Mouse (Mus musculus) MEL (cell line): Measurements from ENCODE around the gene Zfp598.

Source experiments
- CHD2 ChIP-seq: IDR thresholded peaks from 2 replicates; pipeline ENCODE4 v1.6.1; 2011; ENCODE audit warnings: low read length, improper control_type of control experiment
- CTCF ChIP-seq, 3 experiments: IDR thresholded peaks in 2 of 3; conservative IDR thresholded peaks in 1 of 3; 2 replicates each; pipeline ENCODE4 v1.5.1; 2011 to 2012; ENCODE audit warnings: low read length in 3 of 3, low read depth in 2 of 3, mild to moderate bottlenecking in 2 of 3, improper control_type of control experiment in 1 of 3, inconsistent platforms in 1 of 3, mixed read lengths in 1 of 3, moderate library complexity in 1 of 3; ENCODE audit not compliant: control insufficient read depth in 1 of 3, insufficient read depth in 1 of 3, poor library complexity in 1 of 3, severe bottlenecking in 1 of 3
- E2F4 ChIP-seq: IDR thresholded peaks from 2 replicates; pipeline ENCODE4 v1.6.1; 2011; ENCODE audit warnings: low read depth, low read length, improper control_type of control experiment, borderline replicate concordance
- EP300 ChIP-seq, 2 experiments: IDR thresholded peaks; 2 replicates each; pipeline ENCODE4 v1.6.1; 2011; ENCODE audit warnings: improper control_type of control experiment in 2 of 2, low read length in 2 of 2, low read depth in 1 of 2, mild to moderate bottlenecking in 1 of 2
- POLR2A ChIP-seq, 2 experiments: IDR thresholded peaks; 2 replicates each; pipeline ENCODE4 v1.6.1; 2011 to 2012; ENCODE audit warnings: low read length in 2 of 2, mild to moderate bottlenecking in 2 of 2, control low read depth in 1 of 2, improper control_type of control experiment in 1 of 2, low read depth in 1 of 2, moderate library complexity in 1 of 2; ENCODE audit not compliant: control insufficient read depth in 1 of 2, insufficient read depth in 1 of 2, poor library complexity in 1 of 2
- POLR2AphosphoS2 ChIP-seq: IDR thresholded peaks from 2 replicates; pipeline ENCODE4 v1.6.1; 2011; ENCODE audit warnings: low read length, improper control_type of control experiment

DNA sequence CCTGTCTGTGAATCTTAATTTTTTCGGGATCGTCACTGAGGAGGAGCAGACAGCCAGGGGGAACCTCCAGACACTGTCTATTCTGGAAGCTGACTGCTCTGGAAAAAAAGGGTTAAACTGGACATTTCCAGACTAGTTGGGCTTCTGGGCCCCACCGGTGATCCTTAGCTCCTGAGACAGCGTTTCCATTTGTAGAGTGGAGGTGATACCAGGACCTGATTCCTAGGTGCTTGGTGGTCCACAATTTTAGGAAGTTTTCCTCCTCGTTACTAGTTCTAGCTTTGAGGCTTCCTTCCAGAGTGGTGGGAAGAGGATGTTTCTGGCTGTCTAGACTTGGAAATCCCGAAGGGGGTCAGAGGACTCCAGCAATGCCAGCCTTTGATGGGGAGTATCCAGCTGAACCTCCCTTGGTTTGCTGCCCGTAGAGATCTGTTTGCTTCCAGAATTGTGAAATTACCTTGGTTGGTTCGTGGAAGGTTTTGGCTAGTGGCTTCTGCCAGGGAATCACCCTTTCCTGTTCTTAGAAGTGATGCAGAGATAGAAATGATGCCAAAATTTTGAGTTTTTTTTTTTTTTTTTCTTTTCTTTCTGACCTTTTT, 858 bp downstream of the Zfp598 start:
- no peak for TF ChIP-seq CTCF (IDR thresholded peaks at IDR 0.05 in 2 of 3, conservative IDR thresholded peaks at IDR 0.05 in 1 of 3; ENCODE audit: control insufficient read depth in 1 of 3, insufficient read depth in 1 of 3, low read depth in 2 of 3, low read length in 3 of 3, poor library complexity in 1 of 3, severe bottlenecking in 1 of 3)
- TF ChIP-seq CHD2: no peak
- no peak for TF ChIP-seq EP300 (IDR thresholded peaks at IDR 0.05; ENCODE audit: low read depth in 1 of 2, low read length in 2 of 2)
- no peak for TF ChIP-seq POLR2AphosphoS2
- TF ChIP-seq E2F4: no peak
- no peak for TF ChIP-seq POLR2A (IDR thresholded peaks at IDR 0.05; ENCODE audit: control insufficient read depth in 1 of 2, insufficient read depth in 1 of 2, low read depth in 1 of 2, low read length in 2 of 2, poor library complexity in 1 of 2)
